Mouse (Mus musculus): ENCODE data around the gene Slc7a1. TPM values are rescaled to one million over a fixed set of nuclear protein-coding genes. Genes with fewer than 3 reads are reported as not detected.

Slc7a1 gene
- total RNA-seq (2021), result 10 to 100 TPM; 10.7 to 15.0 TPM

GRCm38 (mm10) chr5:148399660-148400443 lies at the start of gene Slc7a1:
Slc7a1 (minus strand) TSS chr5:148399904.
- intact Hi-C loops (cut with DNase I), result no loop called here
- DNase-seq (ENCODE audit: low spot score), result peak; percentile 85

- intact Hi-C loops (cut with DNase I), result no loop called here
- DNase-seq (ENCODE audit: low spot score), result no peak
Observed at GRCm38 (mm10) chr5:148444974-148445373, 45.3 kb upstream of the Slc7a1 start.

- DNase-seq (ENCODE audit: low spot score), result peak; percentile 39
- intact Hi-C loops (cut with DNase I), result no loop called here
Observed at GRCm38 (mm10) chr5:148443734-148444133, 44.0 kb upstream of the Slc7a1 start.

GRCm38 (mm10) chr5:148435660-148436059 lies 36.0 kb upstream of the Slc7a1 start:
- intact Hi-C loops (cut with DNase I), result no loop called here
- DNase-seq (ENCODE audit: low spot score), result no peak

- intact Hi-C loops (cut with DNase I), result no loop called here
- DNase-seq (ENCODE audit: low spot score), result no peak
Observed at GRCm38 (mm10) chr5:148432121-148432520, 32.4 kb upstream of the Slc7a1 start.

- intact Hi-C loops (cut with DNase I), result no loop called here
- DNase-seq (ENCODE audit: low spot score), result no peak
Observed at GRCm38 (mm10) chr5:148428846-148429245, 29.1 kb upstream of the Slc7a1 start.

- intact Hi-C loops (cut with DNase I), result no loop called here
- no peak for DNase-seq (ENCODE audit: low spot score)
Observed at GRCm38 (mm10) chr5:148425136-148425535, 25.4 kb upstream of the Slc7a1 start.

- intact Hi-C loops (cut with DNase I), result loop anchor here (5.0 kb wide), 1 partner anchor 34 kb away; no protein-coding TSS in a partner anchor
- DNase-seq (ENCODE audit: low spot score), result no peak
Observed at GRCm38 (mm10) chr5:148421326-148421725, 21.6 kb upstream of the Slc7a1 start.

- DNase-seq (ENCODE audit: low spot score), result peak; percentile 12
- intact Hi-C loops (cut with DNase I), result loop anchor here (5.0 kb wide), 1 partner anchor 47 kb away; no protein-coding TSS in a partner anchor
Observed at GRCm38 (mm10) chr5:148419112-148419526, 19.4 kb upstream of the Slc7a1 start.

- DNase-seq (ENCODE audit: low spot score), result no peak
- intact Hi-C loops (cut with DNase I), result loop anchor here (5.0 kb wide), 1 partner anchor 46 kb away; no protein-coding TSS in a partner anchor
Observed at GRCm38 (mm10) chr5:148418436-148418835, 18.7 kb upstream of the Slc7a1 start.

GRCm38 (mm10) chr5:148417756-148418155 lies 18.1 kb upstream of the Slc7a1 start:
- intact Hi-C loops (cut with DNase I), result loop anchor here (5.0 kb wide), 1 partner anchor 45 kb away; no protein-coding TSS in a partner anchor
- no peak for DNase-seq (ENCODE audit: low spot score)

GRCm38 (mm10) chr5:148416461-148416860 lies 16.8 kb upstream of the Slc7a1 start:
- intact Hi-C loops (cut with DNase I), result loop anchor here (5.0 kb wide), 1 partner anchor 44 kb away; no protein-coding TSS in a partner anchor
- no peak for DNase-seq (ENCODE audit: low spot score)

GRCm38 (mm10) chr5:148414233-148414632 lies 14.5 kb upstream of the Slc7a1 start:
- intact Hi-C loops (cut with DNase I), result no loop called here
- DNase-seq (ENCODE audit: low spot score), result no peak

- intact Hi-C loops (cut with DNase I), result no loop called here
- DNase-seq (ENCODE audit: low spot score), result no peak
Observed at GRCm38 (mm10) chr5:148412504-148412903, 12.8 kb upstream of the Slc7a1 start.

GRCm38 (mm10) chr5:148409465-148409864 lies 9.8 kb upstream of the Slc7a1 start:
- DNase-seq (ENCODE audit: low spot score), result peak; percentile 55
- intact Hi-C loops (cut with DNase I), result no loop called here

GRCm38 (mm10) chr5:148406913-148407312 lies 7.2 kb upstream of the Slc7a1 start:
- intact Hi-C loops (cut with DNase I), result no loop called here
- no peak for DNase-seq (ENCODE audit: low spot score)

- intact Hi-C loops (cut with DNase I), result no loop called here
Observed at GRCm38 (mm10) chr5:148404548-148404947, 4.8 kb upstream of the Slc7a1 start.

GRCm38 (mm10) chr5:148402641-148403040 lies 2.9 kb upstream of the Slc7a1 start:
- intact Hi-C loops (cut with DNase I), result no loop called here

More at GRCm38 (mm10) chr5:148404548-148404947, 4.8 kb upstream of the Slc7a1 start:
- no peak for DNase-seq (ENCODE audit: low spot score)

GRCm38 (mm10) chr5:148398766-148399659 lies 691 bp downstream of the Slc7a1 start:
- intact Hi-C loops (cut with DNase I), result no loop called here
- peak; percentile 23 for DNase-seq (ENCODE audit: low spot score)

More at GRCm38 (mm10) chr5:148402641-148403040, 2.9 kb upstream of the Slc7a1 start:
- no peak for DNase-seq (ENCODE audit: low spot score)

- DNase-seq (ENCODE audit: low spot score), result no peak
- intact Hi-C loops (cut with DNase I), result no loop called here
Observed at GRCm38 (mm10) chr5:148398451-148398765, 1.3 kb downstream of the Slc7a1 start.

- intact Hi-C loops (cut with DNase I), result no loop called here
- no peak for DNase-seq (ENCODE audit: low spot score)
Observed at GRCm38 (mm10) chr5:148397911-148398310, 1.8 kb downstream of the Slc7a1 start.

All from heart, postnatal 25 days (tissue).